Mouse (Mus musculus): Measurements from ENCODE around the gene 1700016K19Rik. TPM values are rescaled to one million over a fixed set of nuclear protein-coding genes. Genes with fewer than 3 reads are reported as not detected.

The 1700016K19Rik gene
- polyA plus RNA-seq, 2 experiments: 0.76 to 0.87 TPM

- TF ChIP-seq POLR2A (IDR thresholded peaks at IDR 0.05; ENCODE audit: borderline replicate concordance, extremely low read depth, insufficient read depth, insufficient read length): no peak
- Histone ChIP-seq H3K27ac (replicated peaks; ENCODE audit: low read depth, low read length) (no peak overlapping the region), H3K9ac (ENCODE audit: low read depth, low read length, severe bottlenecking) (no peak overlapping the region), H3K4me3 (replicated peaks; ENCODE audit: low read length) (no peak overlapping the region), H3K4me2 (replicated peaks; ENCODE audit: low read depth, low read length, severe bottlenecking) (no peak overlapping the region), H3K4me1 (ENCODE audit: control insufficient read depth, insufficient read depth, low read length) (no peaks in the 10 kb centered on the region), H3K36me3 (ENCODE audit: control insufficient read depth, insufficient read depth, low read length) (no peaks in the 10 kb centered on the region), H3K9me3 (ENCODE audit: control insufficient read depth, low read length) (no peaks in the 10 kb centered on the region), H3K27me3 (ENCODE audit: control insufficient read depth, insufficient read depth, low read length) (no peaks in the 10 kb centered on the region)
- WGBS: 65% methylated on average over 17 of the region's 17 CpGs
- no peak for DNase-seq (ENCODE audit: low spot score)
- ATAC-seq (ENCODE audit: low FRiP score, low read depth): no peak
These were observed 42.4 kb upstream of the 1700016K19Rik start for GRCm38 (mm10) chr11:75957124-75957832.

- Histone ChIP-seq H3K36me3 (ENCODE audit: control insufficient read depth, insufficient read depth, low read length) (no peaks in the 10 kb centered on the region), H3K27ac (replicated peaks; ENCODE audit: low read depth, low read length) (no peak overlapping the region), H3K4me2 (replicated peaks; ENCODE audit: low read depth, low read length, severe bottlenecking) (no peak overlapping the region), H3K9ac (ENCODE audit: low read depth, low read length, severe bottlenecking) (no peak overlapping the region), H3K4me3 (replicated peaks; ENCODE audit: low read length) (no peak overlapping the region), H3K9me3 (ENCODE audit: control insufficient read depth, low read length) (no peaks in the 10 kb centered on the region), H3K4me1 (ENCODE audit: control insufficient read depth, insufficient read depth, low read length) (peaks cover 13% of the 10 kb centered on the region), H3K27me3 (ENCODE audit: control insufficient read depth, insufficient read depth, low read length) (peaks cover 10% of the 10 kb centered on the region; the same call in 1 of the 2 replicates)
- no peak for TF ChIP-seq POLR2A (IDR thresholded peaks at IDR 0.05; ENCODE audit: borderline replicate concordance, extremely low read depth, insufficient read depth, insufficient read length)
- DNase-seq (ENCODE audit: low spot score) (no peak), ATAC-seq (ENCODE audit: low FRiP score, low read depth) (no peak)
- 87% methylated on average over 7 of the region's 7 CpGs for WGBS
These were observed 37.9 kb upstream of the 1700016K19Rik start for GRCm38 (mm10) chr11:75961782-75962181.

- H3K4me3 ChIP-seq (replicated peaks; ENCODE audit: low read length): no peak overlapping the region
- no peak for TF ChIP-seq POLR2A (IDR thresholded peaks at IDR 0.05; ENCODE audit: borderline replicate concordance, extremely low read depth, insufficient read depth, insufficient read length)
- DNase-seq (ENCODE audit: low spot score) (peak; percentile 62), ATAC-seq (ENCODE audit: low FRiP score, low read depth) (no peak)
- no peak overlapping the region for H3K9ac ChIP-seq (ENCODE audit: low read depth, low read length, severe bottlenecking)
- no peak overlapping the region; the same call in 1 of the 2 replicates for H3K4me2 ChIP-seq (replicated peaks; ENCODE audit: low read depth, low read length, severe bottlenecking)
- peaks cover 13% of the 10 kb centered on the region for H3K4me1 ChIP-seq (ENCODE audit: control insufficient read depth, insufficient read depth, low read length)
- H3K27me3 ChIP-seq (ENCODE audit: control insufficient read depth, insufficient read depth, low read length): peaks cover 10% of the 10 kb centered on the region; the same call in 1 of the 2 replicates
- no peaks in the 10 kb centered on the region for H3K9me3 ChIP-seq (ENCODE audit: control insufficient read depth, low read length)
- 28% methylated on average over 11 of the region's 11 CpGs for WGBS
- H3K27ac ChIP-seq (replicated peaks; ENCODE audit: low read depth, low read length): no peak overlapping the region
- no peaks in the 10 kb centered on the region for H3K36me3 ChIP-seq (ENCODE audit: control insufficient read depth, insufficient read depth, low read length)
These were observed 35.8 kb upstream of the 1700016K19Rik start for GRCm38 (mm10) chr11:75963730-75964475.

GRCm38 (mm10) chr11:75964476-75964730 is 35.3 kb upstream of the 1700016K19Rik start:
- Histone ChIP-seq H3K27me3 (ENCODE audit: control insufficient read depth, insufficient read depth, low read length) (peaks cover 10% of the 10 kb centered on the region; the same call in 1 of the 2 replicates), H3K9me3 (ENCODE audit: control insufficient read depth, low read length) (no peaks in the 10 kb centered on the region), H3K27ac (replicated peaks; ENCODE audit: low read depth, low read length) (no peak overlapping the region), H3K4me2 (replicated peaks; ENCODE audit: low read depth, low read length, severe bottlenecking) (no peak overlapping the region), H3K36me3 (ENCODE audit: control insufficient read depth, insufficient read depth, low read length) (no peaks in the 10 kb centered on the region), H3K4me1 (ENCODE audit: control insufficient read depth, insufficient read depth, low read length) (peaks cover 13% of the 10 kb centered on the region), H3K9ac (ENCODE audit: low read depth, low read length, severe bottlenecking) (no peak overlapping the region), H3K4me3 (replicated peaks; ENCODE audit: low read length) (no peak overlapping the region)
- no peak for TF ChIP-seq POLR2A (IDR thresholded peaks at IDR 0.05; ENCODE audit: borderline replicate concordance, extremely low read depth, insufficient read depth, insufficient read length)
- DNase-seq (ENCODE audit: low spot score) (no peak), ATAC-seq (ENCODE audit: low FRiP score, low read depth) (no peak)
- 38% methylated on average over 4 of the region's 4 CpGs for WGBS

- no peaks in the 10 kb centered on the region for H3K9me3 ChIP-seq (ENCODE audit: control insufficient read depth, low read length)
- DNase-seq (ENCODE audit: low spot score) (no peak), ATAC-seq (ENCODE audit: low FRiP score, low read depth) (no peak)
- no peak for TF ChIP-seq POLR2A (IDR thresholded peaks at IDR 0.05; ENCODE audit: borderline replicate concordance, extremely low read depth, insufficient read depth, insufficient read length)
- H3K4me2 ChIP-seq (replicated peaks; ENCODE audit: low read depth, low read length, severe bottlenecking): peak overlapping the region; percentile 94
- peaks cover 10% of the 10 kb centered on the region; the same call in 1 of the 2 replicates for H3K27me3 ChIP-seq (ENCODE audit: control insufficient read depth, insufficient read depth, low read length)
- H3K9ac ChIP-seq (ENCODE audit: low read depth, low read length, severe bottlenecking): peak overlapping the region; percentile 67
- peak overlapping the region; percentile 63 for H3K4me3 ChIP-seq (replicated peaks; ENCODE audit: low read length)
- peaks cover 13% of the 10 kb centered on the region for H3K4me1 ChIP-seq (ENCODE audit: control insufficient read depth, insufficient read depth, low read length)
- H3K27ac ChIP-seq (replicated peaks; ENCODE audit: low read depth, low read length): no peak overlapping the region
- 10% methylated on average over 24 of the region's 28 CpGs for WGBS
- H3K36me3 ChIP-seq (ENCODE audit: control insufficient read depth, insufficient read depth, low read length): no peaks in the 10 kb centered on the region
These were observed 33.9 kb upstream of the 1700016K19Rik start for GRCm38 (mm10) chr11:75965674-75966400.

Measured in limb, embryonic 14.5 days (tissue).